Mouse (Mus musculus) heart, adult 2 months (tissue): ENCODE measurements around the gene Rcc1.

Source experiments
- CTCF ChIP-seq: fragments of 200-600 bp; IDR thresholded peaks from 2 replicates; pipeline ENCODE4 v1.8.1; 2022; ENCODE audit warnings: antibody characterized with exemption, mild to moderate bottlenecking, moderate library complexity
- EP300 ChIP-seq: fragments of 200-500 bp; IDR thresholded peaks from 2 replicates; pipeline ENCODE4 v1.6.1; 2011; ENCODE audit warnings: low read depth, low read length, control low read depth; ENCODE audit not compliant: insufficient read depth

DNA sequence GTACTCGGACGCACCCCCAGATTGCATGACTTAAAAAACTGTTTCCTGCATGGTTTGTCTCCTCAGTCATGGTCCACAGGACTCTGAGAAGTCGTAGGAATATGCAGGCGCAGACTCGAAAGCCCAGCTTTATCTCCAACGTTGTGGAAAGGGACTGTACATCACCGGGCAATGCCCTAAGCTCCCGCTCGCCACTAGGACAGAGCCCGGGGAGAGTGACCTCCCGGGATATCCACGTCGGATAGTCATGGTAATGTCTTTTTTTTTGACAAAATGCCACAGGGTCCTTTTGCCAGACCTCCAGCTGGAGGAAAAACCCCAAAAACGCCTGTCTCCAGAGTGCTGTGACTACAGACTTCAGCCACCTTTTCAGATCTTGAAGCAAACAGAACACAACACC lies 666 bp downstream of the Rcc1 start:
- TF ChIP-seq CTCF (peak; percentile 27; the same call in 1 of the 2 replicates), EP300 (no peak)
